Mouse (Mus musculus): ENCODE results near the gene Olfr591.
A peak's percentile ranks its signal among the peaks of the same experiment; 100 is the strongest.
"Not testable (repeated sequence)": the region's sequence is repeated elsewhere in the genome, so short reads cannot be mapped to it uniquely, and the experiment has no call there.

Gene Olfr591

DNA sequence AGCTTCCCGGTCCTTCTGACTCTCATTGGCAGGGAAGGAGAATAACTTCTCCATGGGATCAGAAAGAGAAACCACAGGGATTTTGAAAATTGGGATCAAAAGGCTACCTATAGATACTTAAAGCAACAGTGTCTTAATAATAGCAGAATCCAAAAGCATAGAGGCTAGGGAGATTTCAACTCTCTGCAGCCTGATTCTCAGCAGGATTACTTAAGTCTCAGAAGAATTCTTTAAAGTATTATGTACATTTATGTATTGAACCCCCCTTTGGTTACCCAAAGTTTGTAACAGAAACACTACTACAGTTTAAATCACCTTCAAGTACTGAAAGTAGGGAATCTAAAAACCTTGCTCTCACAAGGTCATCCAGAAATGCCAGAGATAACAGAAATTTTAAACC lies at the start of gene Olfr591:
Olfr591 (minus strand) TSS at position 101 of the 400 bp plus-strand sequence.
- DNase-seq, result no peak

DNA sequence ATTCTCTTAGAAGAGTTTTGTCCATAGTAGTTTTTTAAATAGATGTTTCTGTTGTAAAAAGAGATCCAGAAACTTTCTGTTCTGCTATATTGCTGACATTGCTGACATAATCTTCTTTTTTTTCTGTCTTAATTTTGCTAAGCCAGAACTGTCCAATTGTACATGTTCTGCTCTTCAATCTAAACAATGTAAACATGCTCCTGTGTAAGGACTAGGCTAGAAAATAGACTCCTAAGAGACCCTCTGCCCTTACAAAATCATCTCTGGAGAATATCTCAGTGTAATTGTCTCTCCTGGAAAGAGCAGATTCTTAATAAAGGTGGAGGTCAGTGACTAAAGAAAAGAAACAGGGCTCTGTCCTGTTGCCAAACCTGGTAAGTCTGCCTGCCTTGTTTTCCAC lies 38.6 kb upstream of the Olfr591 start, which contains the start of gene Olfr594:
Olfr594 (plus strand) TSS at position 301 of the 400 bp plus-strand sequence.
- no peak for DNase-seq

DNA sequence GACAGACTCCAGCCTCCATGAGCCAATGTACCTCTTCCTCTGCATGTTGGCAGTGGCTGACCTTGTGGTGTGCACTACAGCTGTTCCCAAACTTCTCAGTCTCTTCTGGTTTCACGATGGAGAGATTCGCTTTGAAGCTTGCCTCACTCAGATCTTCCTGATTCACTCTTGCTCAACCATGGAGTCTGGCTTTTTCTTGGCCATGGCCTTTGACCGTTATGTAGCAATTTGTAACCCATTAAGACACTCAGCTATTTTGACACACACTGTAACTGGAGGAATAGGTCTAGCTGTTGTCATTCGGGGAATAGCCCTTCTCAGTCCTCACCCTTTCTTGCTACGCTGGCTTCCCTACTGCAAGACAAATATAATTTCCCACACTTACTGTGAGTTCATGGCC lies 33.9 kb upstream of the Olfr591 start:
- DNase-seq, result not testable (repeated sequence)

DNA sequence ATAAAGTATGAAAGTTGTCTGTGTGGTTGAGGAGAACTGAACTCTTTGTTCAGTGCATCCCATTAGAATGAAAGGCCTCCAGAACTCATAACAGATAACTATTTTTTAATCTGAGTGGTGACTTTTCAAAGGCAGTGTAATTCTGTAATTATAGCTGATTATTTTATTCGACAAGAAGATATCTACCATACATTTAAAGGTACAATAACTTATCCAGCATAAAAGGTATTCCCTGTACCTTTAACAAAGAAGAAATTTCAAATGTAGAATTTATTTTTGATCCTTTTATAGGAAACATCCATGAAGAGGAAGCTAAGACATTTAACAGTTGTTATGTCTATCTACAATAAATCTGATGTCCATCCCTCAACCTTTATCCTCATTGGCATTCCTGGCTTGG lies 33.4 kb upstream of the Olfr591 start, which contains the start of gene Olfr593:
Olfr593 (plus strand) TSS at position 301 of the 400 bp plus-strand sequence.
- no peak for DNase-seq

DNA sequence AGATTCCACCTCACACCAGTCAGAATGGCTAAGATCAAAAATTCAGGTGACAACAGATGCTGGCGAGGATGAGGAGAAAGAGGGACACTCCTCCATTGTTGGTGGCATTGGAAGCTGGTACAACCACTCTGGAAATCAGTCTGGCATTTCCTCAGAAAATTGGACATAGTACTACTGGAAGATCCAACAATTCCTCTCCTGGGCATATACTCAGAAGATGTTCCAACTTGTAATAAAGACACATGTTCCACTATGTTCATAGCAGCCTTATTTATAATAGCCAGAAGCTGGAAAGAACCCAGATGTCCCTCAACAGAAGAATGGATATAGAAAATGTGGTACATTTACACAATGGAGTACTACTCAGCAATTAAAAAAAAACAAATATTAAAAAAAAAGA lies 6.4 kb upstream of the Olfr591 start, which contains the start of gene Olfr592:
Olfr592 (plus strand) TSS at position 301 of the 400 bp plus-strand sequence.
- DNase-seq, result not testable (repeated sequence)

DNA sequence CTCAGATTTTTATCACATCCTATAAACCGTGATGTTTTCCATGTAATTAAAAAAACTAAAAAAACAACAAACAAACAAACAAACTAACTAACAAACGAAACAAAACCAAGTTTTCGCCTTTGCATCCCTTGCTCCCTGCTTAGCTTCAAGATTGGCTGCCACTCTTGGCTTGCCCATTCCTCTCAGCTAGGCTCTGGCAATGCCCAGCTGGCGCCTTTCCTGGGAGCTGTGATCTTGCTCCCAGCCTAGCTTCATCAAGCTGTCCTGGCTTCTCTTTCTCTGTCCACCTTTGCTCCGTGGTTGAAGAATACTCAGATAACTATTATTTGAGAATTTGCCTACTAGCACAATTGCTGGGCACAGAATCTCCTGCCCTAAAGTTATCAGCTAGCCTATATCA lies 8.4 kb downstream of the Olfr591 start:
- no peak for DNase-seq

DNA sequence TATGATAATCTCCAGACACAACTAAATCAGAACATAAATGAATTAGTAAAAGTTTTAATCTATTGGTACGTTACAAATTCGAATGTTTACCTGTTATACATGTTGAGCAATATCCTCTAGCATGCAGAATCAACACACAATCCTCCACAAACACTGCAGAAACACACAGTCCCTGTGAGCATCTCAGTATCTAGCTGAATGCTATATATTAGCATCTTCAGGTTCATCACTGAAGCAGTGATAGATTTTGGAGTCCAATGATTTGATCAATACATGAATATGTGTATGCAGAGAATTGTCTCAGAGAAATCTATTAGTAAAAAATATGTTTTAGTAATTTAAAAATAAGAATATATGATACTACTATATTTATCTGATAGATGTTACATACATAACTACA lies 21.9 kb downstream of the Olfr591 start, which contains the start of gene Olfr589:
Olfr589 (minus strand) TSS at position 101 of the 400 bp plus-strand sequence.
- DNase-seq, result no peak

DNA sequence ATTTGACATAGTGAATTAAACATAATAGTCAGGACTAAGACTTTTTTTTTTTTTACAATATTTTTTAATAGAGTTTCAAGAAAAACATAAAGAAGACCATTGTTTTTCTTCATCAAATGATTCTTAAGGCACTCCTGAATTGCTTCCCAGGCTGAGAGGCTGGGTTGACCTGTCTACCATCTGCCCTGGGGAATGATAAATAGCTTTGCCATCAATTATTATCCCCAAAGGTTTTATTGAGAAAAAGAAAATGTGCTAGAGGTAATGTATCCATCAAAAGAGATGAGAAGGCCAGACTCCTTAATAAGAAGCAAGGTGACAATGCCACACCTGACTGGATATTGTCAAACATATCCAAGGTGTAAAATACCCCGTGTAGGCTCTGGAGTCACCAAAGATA lies 37.6 kb downstream of the Olfr591 start, which contains the start of gene Olfr588-ps1:
Olfr588-ps1 (plus strand) TSS at position 301 of the 400 bp plus-strand sequence.
- no peak for DNase-seq

DNA sequence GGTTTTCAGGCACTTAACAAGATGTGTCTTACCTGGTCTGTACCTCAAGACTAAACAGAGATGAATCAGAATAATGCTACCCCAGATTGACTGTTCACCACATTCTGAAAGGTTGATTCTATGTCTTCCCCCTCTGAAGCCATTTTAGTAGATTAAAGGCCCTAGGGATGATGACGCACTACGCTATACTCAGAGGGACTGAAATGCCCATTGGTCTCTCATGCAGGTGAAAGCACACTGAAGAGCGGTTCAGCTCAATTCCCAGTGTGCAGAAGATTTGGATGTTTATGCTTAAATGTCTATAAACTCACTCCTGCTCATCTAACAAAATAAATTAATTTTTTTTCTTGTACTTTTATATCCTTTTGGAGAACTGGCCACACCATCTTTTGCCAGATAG lies 52.6 kb downstream of the Olfr591 start, which contains the start of gene Olfr586:
Olfr586 (minus strand) TSS at position 101 of the 400 bp plus-strand sequence.
- DNase-seq, result no peak

DNA sequence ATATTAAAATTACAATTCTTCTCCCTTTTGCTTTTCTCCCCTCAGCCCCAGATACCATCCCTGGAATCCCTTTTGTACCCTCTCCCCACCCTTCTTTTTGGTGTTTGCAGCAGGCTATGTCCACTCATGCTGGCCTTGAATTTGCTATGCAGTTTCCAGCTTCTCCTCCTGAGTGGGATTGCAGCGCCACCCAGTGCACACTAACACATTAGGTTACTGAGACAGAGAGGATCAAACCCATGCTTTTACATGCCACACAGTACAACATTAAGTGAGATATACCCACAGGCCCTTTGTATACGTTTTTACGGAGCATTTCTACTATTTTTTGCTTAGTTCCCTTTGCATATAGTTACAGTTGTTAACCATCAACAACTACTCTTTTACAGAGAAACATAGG lies 58.7 kb downstream of the Olfr591 start:
- DNase-seq, result peak; percentile 5
